Mouse (Mus musculus): ENCODE results near the gene Fkbp4.

Fkbp4 gene

GRCm38 (mm10) chr6:128438317-128438870 lies at the start of gene Fkbp4:
Fkbp4 (minus strand) TSS chr6:128438677.
- DNase-seq, result peak; percentile 93 to 97

DNA sequence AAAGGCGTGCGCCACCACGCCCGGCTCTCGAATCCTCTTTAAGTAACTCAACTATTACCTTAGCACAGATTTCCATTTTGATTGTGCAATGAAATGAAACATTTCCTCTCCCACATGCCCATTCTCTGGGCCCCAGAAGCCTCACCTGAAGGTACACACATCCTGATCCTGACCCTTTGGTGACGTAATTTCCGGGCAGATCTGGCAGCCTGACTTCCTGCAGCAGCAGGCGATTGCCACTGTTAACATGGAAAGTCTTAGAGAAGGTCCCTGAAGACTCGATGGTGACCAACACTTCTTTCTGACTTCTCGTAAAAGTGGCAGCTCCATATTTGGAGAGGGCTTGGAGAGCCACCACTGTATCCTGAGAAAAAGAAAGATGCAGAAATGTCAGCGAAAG lies 49.3 kb upstream of the Fkbp4 start:
- DNase-seq, result no peak

GRCm38 (mm10) chr6:128479463-128480454 lies 41.3 kb upstream of the Fkbp4 start:
- DNase-seq, result peak; percentile 98 to 99

- no peak for DNase-seq
These were observed 39.0 kb upstream of the Fkbp4 start for GRCm38 (mm10) chr6:128477495-128477894.

DNA sequence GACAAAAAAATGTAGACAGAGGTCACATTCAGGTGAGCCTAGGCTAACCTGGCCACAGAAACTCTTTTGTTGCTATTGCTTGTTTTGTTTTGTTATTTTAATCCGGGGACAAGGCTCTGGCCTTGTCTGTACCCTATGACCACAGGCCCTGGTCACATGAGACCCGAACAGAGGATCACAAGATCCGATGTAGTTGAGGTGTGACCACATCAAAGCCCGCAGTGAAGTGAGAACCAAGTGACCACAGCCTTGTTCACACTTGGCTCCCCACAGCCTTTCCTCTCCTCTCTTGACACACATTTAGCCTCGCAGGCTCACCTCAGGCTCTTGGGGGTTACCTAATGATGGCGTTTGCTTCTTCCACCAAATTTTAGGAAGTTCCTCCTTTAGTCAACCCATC lies 35.6 kb upstream of the Fkbp4 start:
- DNase-seq, result no peak

DNA sequence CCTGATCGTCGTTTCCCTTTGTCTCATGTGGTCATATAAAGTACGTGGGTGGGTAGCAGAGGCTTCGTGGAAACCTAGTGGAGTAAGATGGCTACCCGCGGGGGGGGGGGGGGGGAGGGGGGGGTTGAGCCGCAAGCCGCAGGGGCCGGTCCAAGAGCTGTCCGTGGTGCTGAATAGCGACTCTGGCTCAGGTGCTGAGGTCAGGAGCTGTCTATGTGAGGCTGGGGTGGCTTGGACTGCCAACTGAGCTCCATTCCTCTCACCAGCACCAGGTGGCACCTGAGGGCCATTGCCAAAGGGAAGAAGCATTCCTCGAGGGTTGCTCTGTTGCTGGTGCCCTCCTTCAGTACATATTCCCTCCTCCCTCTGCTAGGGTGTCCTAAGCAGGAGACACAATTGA lies 31.0 kb upstream of the Fkbp4 start:
- peak; percentile 90 for DNase-seq

DNA sequence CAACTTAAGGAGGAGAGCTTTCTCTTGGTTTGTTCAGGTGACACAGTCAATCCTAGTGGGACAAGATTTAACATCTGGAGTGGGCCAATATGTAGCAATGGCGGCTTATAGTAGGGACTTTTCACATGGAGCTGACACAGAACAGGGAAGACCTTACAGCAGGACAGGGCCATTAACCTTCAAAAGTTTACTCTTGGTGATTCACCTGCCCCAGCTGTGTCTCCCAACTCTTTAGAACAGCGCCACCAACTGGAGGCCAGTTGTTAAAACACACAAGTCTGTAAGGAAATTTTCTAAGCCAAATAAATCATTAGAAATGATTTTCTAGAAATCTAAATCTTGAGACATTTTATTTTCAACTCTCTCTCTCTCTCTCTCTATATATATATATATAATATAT lies 28.8 kb upstream of the Fkbp4 start:
- DNase-seq, result peak; percentile 32 to 48

DNA sequence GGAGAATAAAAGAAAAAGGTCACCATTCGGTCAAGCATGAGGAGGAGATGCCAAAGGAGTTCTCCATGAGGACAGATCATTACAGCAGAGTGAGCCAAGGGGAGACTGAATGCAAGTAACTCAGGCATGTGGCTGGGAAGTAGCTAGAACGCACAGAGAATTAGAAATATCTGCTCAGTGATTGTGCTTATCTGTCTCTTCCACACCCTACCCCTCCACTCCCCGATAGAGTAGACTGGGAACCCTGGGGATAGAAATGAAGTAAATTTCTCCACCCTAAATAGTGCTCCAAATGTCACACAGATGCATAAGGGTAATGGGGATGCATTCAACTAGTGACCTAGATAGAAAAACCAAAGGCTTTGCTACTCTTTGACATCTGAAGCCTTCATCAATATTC lies 28.1 kb upstream of the Fkbp4 start:
- DNase-seq, result no peak

DNA sequence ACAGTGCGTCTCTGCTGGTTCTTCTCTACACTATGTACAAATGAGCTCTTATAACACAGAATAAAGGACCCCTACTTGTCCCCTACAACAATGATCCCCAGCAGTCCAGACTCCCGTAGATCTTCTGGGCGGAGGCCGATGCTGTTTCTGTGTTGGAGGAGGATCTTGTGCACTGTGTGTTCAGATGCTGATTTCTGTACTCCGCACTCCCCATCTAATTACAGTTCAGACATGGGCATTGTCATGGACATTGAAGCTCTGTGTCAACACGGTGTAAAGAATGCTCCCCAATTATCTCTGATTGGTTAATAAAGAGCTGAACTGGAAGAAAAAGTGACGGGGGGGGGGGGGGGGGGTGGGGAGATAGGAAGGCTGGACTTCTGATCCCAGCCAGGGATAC lies 27.6 kb upstream of the Fkbp4 start:
- DNase-seq, result no peak

DNA sequence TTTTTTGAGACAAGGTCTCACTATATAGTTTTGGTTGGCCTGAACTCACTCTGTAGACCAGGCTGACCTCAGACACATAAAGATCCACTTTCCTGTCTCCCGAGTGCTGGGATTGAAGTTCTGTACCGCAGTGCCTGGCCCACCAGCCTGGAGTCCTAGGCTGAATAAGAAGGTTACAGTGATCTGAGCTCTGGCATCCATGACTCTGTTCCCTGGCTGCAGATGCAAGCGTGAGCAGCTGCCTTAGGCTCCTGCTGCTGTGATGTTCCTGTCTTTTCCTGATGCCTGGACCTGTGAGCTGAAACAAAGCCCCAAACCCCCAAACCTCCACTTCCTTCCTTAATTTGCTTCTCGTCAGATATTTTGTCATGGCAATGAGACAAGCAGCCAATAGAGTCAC lies 26.5 kb upstream of the Fkbp4 start:
- DNase-seq, result no peak

DNA sequence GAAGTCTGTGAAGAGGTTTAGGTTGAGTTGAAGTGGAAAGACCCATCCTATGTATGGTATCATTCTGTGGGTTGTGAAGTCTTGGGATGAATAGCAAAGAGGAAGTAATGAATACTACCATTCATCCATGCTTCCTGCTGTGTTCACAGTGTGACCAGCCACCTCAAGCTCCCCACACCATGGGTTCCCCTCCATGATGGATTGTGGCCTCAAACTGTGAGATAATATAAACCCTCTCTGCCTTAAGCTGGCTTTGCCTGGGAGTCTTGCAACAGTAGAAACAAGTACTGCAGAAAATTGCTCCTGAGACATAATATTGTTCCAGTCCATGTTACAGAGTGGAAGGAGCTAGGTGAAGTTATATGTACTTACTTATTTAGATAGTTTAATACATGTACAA lies 23.1 kb upstream of the Fkbp4 start:
- DNase-seq, result no peak

GRCm38 (mm10) chr6:128460729-128461503 lies 22.4 kb upstream of the Fkbp4 start:
- DNase-seq, result no peak

- DNase-seq, result no peak
These were observed 21.8 kb upstream of the Fkbp4 start for GRCm38 (mm10) chr6:128460321-128460720.

GRCm38 (mm10) chr6:128457186-128457585 lies 18.7 kb upstream of the Fkbp4 start:
- no peak for DNase-seq

DNA sequence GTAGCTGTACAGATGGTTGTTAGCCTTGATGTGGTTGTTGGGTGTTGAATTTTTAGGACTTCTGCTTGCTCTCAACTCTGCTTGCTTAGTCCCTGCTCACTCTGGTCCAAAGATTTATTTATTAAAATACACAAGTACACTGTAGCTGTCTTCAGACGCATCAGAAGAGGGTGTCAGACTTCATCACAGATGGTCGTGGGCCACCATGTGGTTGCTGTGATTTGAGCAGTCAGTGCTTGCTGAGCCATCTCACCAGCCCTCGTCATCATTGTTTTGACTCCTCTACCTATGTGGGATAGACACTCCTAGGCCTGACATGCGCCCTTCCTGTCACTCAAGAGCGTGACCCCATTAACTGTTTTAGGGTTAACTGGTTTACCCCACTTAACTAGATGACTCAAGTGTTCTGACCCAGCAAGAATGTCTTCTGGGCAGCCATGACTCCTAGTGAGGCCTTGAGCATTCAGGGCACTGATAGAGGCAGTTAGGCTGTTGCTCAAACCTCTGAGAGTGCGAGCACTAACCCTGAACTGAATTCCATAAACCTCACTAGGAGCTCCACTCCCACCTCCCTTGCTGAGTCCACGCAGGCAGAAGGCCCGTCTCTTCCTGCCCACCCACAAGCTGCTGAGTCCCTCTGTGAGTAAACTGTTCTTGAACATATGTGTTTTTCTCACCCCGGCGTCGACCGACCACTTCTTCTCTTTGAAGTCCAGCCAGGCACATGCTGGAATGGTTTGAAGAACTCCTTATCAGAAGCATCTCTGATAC lies 17.5 kb upstream of the Fkbp4 start:
- no peak for DNase-seq

DNA sequence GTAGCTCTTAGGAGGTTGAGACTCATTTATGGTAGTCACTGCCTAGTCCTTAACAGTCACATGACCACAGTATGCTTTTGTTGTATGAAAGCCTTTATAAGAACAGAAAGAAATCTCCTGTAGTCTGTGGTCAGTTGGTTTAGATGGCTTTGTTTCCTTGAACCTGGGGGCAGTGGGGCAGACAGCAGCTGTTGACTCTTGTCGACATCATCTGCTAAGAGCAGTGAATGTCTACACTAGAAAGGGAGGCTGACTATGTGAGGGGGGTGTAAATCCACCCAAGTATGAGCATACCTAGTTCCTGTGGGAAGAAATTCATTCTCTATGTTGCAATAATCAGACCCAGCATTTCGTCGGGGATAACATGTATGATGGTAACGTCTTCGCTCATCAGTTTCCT lies 8.6 kb upstream of the Fkbp4 start:
- no peak for DNase-seq

- DNase-seq, result peak; percentile 71 to 78
These were observed 7.5 kb upstream of the Fkbp4 start for GRCm38 (mm10) chr6:128445761-128446535.

GRCm38 (mm10) chr6:128440238-128440637 lies 1.8 kb upstream of the Fkbp4 start:
- DNase-seq, result no peak

GRCm38 (mm10) chr6:128438871-128439341 lies 429 bp upstream of the Fkbp4 start:
- peak; percentile 28 to 52 for DNase-seq

GRCm38 (mm10) chr6:128437731-128438316 lies 653 bp downstream of the Fkbp4 start:
- DNase-seq, result peak; percentile 77 to 83

- no peak for DNase-seq
These were observed 1.2 kb downstream of the Fkbp4 start for GRCm38 (mm10) chr6:128437288-128437687.

Data from kidney, postnatal 4 days (tissue).